Mouse (Mus musculus) midbrain, embryonic 14.5 days (tissue): ENCODE measurements around the gene Ap1m1. TPM values are rescaled to one million over a fixed set of nuclear protein-coding genes. Genes with fewer than 3 reads are reported as not detected.
A peak's percentile ranks its signal among the peaks of the same experiment; 100 is the strongest.

Experiments used
- ATAC-seq: fragments of 200-750 bp; cut with Nextera tagmentation; 2 replicates; pipeline ENCODE4 v1.8.0; 2017; ENCODE audit warnings: moderate number of reproducible peaks, moderate library complexity; ENCODE audit not compliant: low FRiP score, low TSS enrichment
- DNase-seq: peaks from one replicate; pipeline ENCODE4 v3.0.0-alpha.2; 2015
- H3K27ac ChIP-seq: fragments of 300-500 bp; sonication (generic); replicated peaks from 2 replicates; pipeline ENCODE4 v1.5.1; 2014; ENCODE audit warnings: mild to moderate bottlenecking, low read depth, low read length, moderate library complexity
- H3K27me3 ChIP-seq: fragments of 300-500 bp; sonication (generic); 2 replicates; pipeline ENCODE4 v1.6.1; 2014; ENCODE audit warnings: low read length, control low read depth, mixed read lengths; ENCODE audit not compliant: control insufficient read depth, insufficient read depth
- H3K36me3 ChIP-seq: fragments of 300-500 bp; sonication (generic); 2 replicates; pipeline ENCODE4 v1.6.1; 2014; ENCODE audit warnings: low read length, control low read depth; ENCODE audit not compliant: control insufficient read depth, insufficient read depth
- H3K4me1 ChIP-seq: fragments of 300-500 bp; sonication (generic); 2 replicates; pipeline ENCODE4 v1.6.1; 2014; ENCODE audit warnings: mild to moderate bottlenecking, antibody characterized with exemption, low read length, control low read depth; ENCODE audit not compliant: control insufficient read depth, insufficient read depth
- H3K4me2 ChIP-seq: fragments of 300-500 bp; sonication (generic); 2 replicates; pipeline ENCODE4 v1.6.1; 2014; ENCODE audit warnings: mild to moderate bottlenecking, low read length, moderate library complexity
- H3K4me3 ChIP-seq: fragments of 300-500 bp; sonication (generic); replicated peaks from 2 replicates; pipeline ENCODE4 v1.5.1; 2014; ENCODE audit warnings: low read depth, low read length
- H3K9ac ChIP-seq: fragments of 300-500 bp; sonication (generic); replicated peaks from 2 replicates; pipeline ENCODE4 v1.6.1; 2014; ENCODE audit warnings: mild to moderate bottlenecking, low read length, moderate library complexity
- H3K9me3 ChIP-seq: fragments of 300-500 bp; sonication (generic); 2 replicates; pipeline ENCODE4 v1.6.1; 2016; ENCODE audit warnings: low read length, control low read depth, mixed read lengths; ENCODE audit not compliant: control insufficient read depth
- WGBS: fragments of 180-500 bp; shearing (Covaris S2); extraction: QIAGEN DNeasy Blood & Tissue Kit; methylation state at CpG from one replicate; pipeline ENCODE4 v1.1.7; 2014; 5-methylcytosine and 5-hydroxymethylcytosine counted together
- polyA plus RNA-seq: library from polyadenylated mRNA; unstranded; fragments of >200 nt; fragmentation: Nextera tagmentation; extraction: Ambion mirVana; gene quantifications from 2 replicates; pipeline ENCODE4 v1.2.1, GENCODE M21; 2014

The Ap1m1 gene
- polyA plus RNA-seq, 1 experiment from 2014 or later, result 235 TPM

- DNase-seq (no peak), ATAC-seq (no peak)
- no peak within 1 kb of the TSS for H3K9ac ChIP-seq
- H3K4me3 ChIP-seq, result no peak within 1 kb of the TSS
- H3K27me3 ChIP-seq, result no peaks in the 10 kb centered on the region
- no peak within 1 kb of the TSS for H3K27ac ChIP-seq
- H3K36me3 ChIP-seq, result no peaks in the 10 kb centered on the region
- WGBS, result 82% methylated on average over 4 of the region's 4 CpGs
- no peak within 1 kb of the TSS for H3K4me2 ChIP-seq
- no peaks in the 10 kb centered on the region for H3K9me3 ChIP-seq
- no peaks in the 10 kb centered on the region for H3K4me1 ChIP-seq
Observed at GRCm38 (mm10) chr8:72213536-72213935, 26.3 kb upstream of the Ap1m1 start, which contains the start of gene Gm11034. Gene Gm11034, minus strand, starts transcription at chr8:72213636.

GRCm38 (mm10) chr8:72215060-72215459, 24.8 kb upstream of the Ap1m1 start:
- Histone ChIP-seq H3K27me3 (no peaks in the 10 kb centered on the region), H3K27ac (no peak overlapping the region), H3K4me3 (no peak overlapping the region), H3K9ac (no peak overlapping the region), H3K9me3 (no peaks in the 10 kb centered on the region), H3K4me1 (no peaks in the 10 kb centered on the region), H3K4me2 (no peak overlapping the region), H3K36me3 (no peaks in the 10 kb centered on the region)
- WGBS, result 56% methylated on average over 2 of the region's 2 CpGs
- DNase-seq (no peak), ATAC-seq (no peak)

- no peaks in the 10 kb centered on the region for H3K27me3 ChIP-seq
Observed at GRCm38 (mm10) chr8:72215871-72216270, 23.9 kb upstream of the Ap1m1 start.

GRCm38 (mm10) chr8:72218781-72219540, 20.9 kb upstream of the Ap1m1 start:
- peaks cover 29% of the 10 kb centered on the region for H3K36me3 ChIP-seq
- no peaks in the 10 kb centered on the region for H3K9me3 ChIP-seq
- H3K4me1 ChIP-seq, result peaks cover 7% of the 10 kb centered on the region; the same call in 1 of the 2 replicates
- H3K27ac ChIP-seq, result no peak overlapping the region
- ATAC-seq, result peak; percentile 25; the same call in 1 of the 2 replicates
- 81% methylated on average over 9 of the region's 10 CpGs for WGBS
- peak overlapping the region; percentile 60 for H3K4me2 ChIP-seq
- no peaks in the 10 kb centered on the region for H3K27me3 ChIP-seq
- peak overlapping the region; percentile 66 for H3K4me3 ChIP-seq
- H3K9ac ChIP-seq, result no peak overlapping the region
- DNase-seq, result no peak

More at GRCm38 (mm10) chr8:72215871-72216270, 23.9 kb upstream of the Ap1m1 start:
- H3K36me3 ChIP-seq, result no peaks in the 10 kb centered on the region
- H3K4me2 ChIP-seq, result no peak overlapping the region
- ATAC-seq (no peak), DNase-seq (no peak)
- no peak overlapping the region for H3K9ac ChIP-seq
- peaks cover 6% of the 10 kb centered on the region; the same call in 1 of the 2 replicates for H3K4me1 ChIP-seq
- H3K9me3 ChIP-seq, result no peaks in the 10 kb centered on the region
- no peak overlapping the region for H3K4me3 ChIP-seq
- no peak overlapping the region for H3K27ac ChIP-seq
- 44% methylated on average over 1 of the region's 1 CpGs for WGBS

- Histone ChIP-seq H3K36me3 (peaks cover 30% of the 10 kb centered on the region), H3K4me1 (peaks cover 7% of the 10 kb centered on the region; the same call in 1 of the 2 replicates), H3K27ac (peak within 1 kb of the TSS; percentile 23), H3K4me2 (peak within 1 kb of the TSS; percentile 60), H3K4me3 (peak within 1 kb of the TSS; percentile 66), H3K9me3 (no peaks in the 10 kb centered on the region), H3K9ac (peak within 1 kb of the TSS; percentile 57), H3K27me3 (no peaks in the 10 kb centered on the region)
- peak; percentile 98 for DNase-seq
- WGBS, result 11% methylated on average over 39 of the region's 39 CpGs
- ATAC-seq, result peak; percentile 98
Observed at GRCm38 (mm10) chr8:72219541-72220363, 20.1 kb upstream of the Ap1m1 start, which contains the start of gene Fam32a. Gene Fam32a, plus strand, starts transcription at chr8:72219730.

- ATAC-seq, result no peak
- H3K4me2 ChIP-seq, result peak overlapping the region; percentile 60
- H3K27me3 ChIP-seq, result no peaks in the 10 kb centered on the region
- H3K9me3 ChIP-seq, result no peaks in the 10 kb centered on the region
- H3K36me3 ChIP-seq, result peaks cover 30% of the 10 kb centered on the region
- peak overlapping the region; percentile 66 for H3K4me3 ChIP-seq
- H3K4me1 ChIP-seq, result peaks cover 7% of the 10 kb centered on the region; the same call in 1 of the 2 replicates
- no peak for DNase-seq
- no peak overlapping the region for H3K27ac ChIP-seq
- WGBS, result 83% methylated on average over 4 of the region's 4 CpGs
- no peak overlapping the region for H3K9ac ChIP-seq
Observed at GRCm38 (mm10) chr8:72220758-72221157, 19.1 kb upstream of the Ap1m1 start.

GRCm38 (mm10) chr8:72222656-72223055, 17.2 kb upstream of the Ap1m1 start:
- ATAC-seq, result no peak
- WGBS, result 91% methylated on average over 5 of the region's 5 CpGs

GRCm38 (mm10) chr8:72240403-72240763, 565 bp downstream of the Ap1m1 start:
- WGBS, result under 1% methylated on average over 24 of the region's 24 CpGs
- Histone ChIP-seq H3K27ac (peak overlapping the region; percentile 93), H3K9me3 (no peaks in the 10 kb centered on the region), H3K36me3 (peaks cover 8% of the 10 kb centered on the region; the same call in 1 of the 2 replicates), H3K4me3 (peak overlapping the region; percentile 61), H3K27me3 (no peaks in the 10 kb centered on the region), H3K9ac (peak overlapping the region; percentile 62), H3K4me1 (peaks cover 14% of the 10 kb centered on the region), H3K4me2 (peak overlapping the region; percentile 75)
- no peak for DNase-seq
- ATAC-seq, result no peak

More at GRCm38 (mm10) chr8:72222656-72223055, 17.2 kb upstream of the Ap1m1 start:
- Histone ChIP-seq H3K27ac (no peak overlapping the region), H3K27me3 (no peaks in the 10 kb centered on the region), H3K9me3 (no peaks in the 10 kb centered on the region), H3K4me3 (no peak overlapping the region), H3K4me1 (peaks cover 7% of the 10 kb centered on the region; the same call in 1 of the 2 replicates), H3K36me3 (peaks cover 30% of the 10 kb centered on the region), H3K9ac (no peak overlapping the region), H3K4me2 (no peak overlapping the region)
- no peak for DNase-seq
